Mouse (Mus musculus) heart, adult 2 months (tissue): ENCODE measurements around the gene Anxa11.

Experiments used
- CTCF ChIP-seq: fragments of 200-600 bp; IDR thresholded peaks from 2 replicates; pipeline ENCODE4 v1.8.1; 2022; ENCODE audit warnings: antibody characterized with exemption, mild to moderate bottlenecking, moderate library complexity
- EP300 ChIP-seq: fragments of 200-500 bp; IDR thresholded peaks from 2 replicates; pipeline ENCODE4 v1.6.1; 2011; ENCODE audit warnings: low read depth, low read length, control low read depth; ENCODE audit not compliant: insufficient read depth
- POLR2A ChIP-seq: fragments of 200-500 bp; IDR thresholded peaks from 2 replicates; pipeline ENCODE4 v1.6.1; 2011; ENCODE audit warnings: mild to moderate bottlenecking, low read depth, low read length, control low read depth; ENCODE audit not compliant: insufficient read depth

GRCm38 (mm10) chr14:25869135-25869878 is 27.4 kb downstream of the Anxa11 start:
- TF ChIP-seq CTCF: no peak
- no peak for TF ChIP-seq EP300
- no peak for TF ChIP-seq POLR2A
